Mouse (Mus musculus) common myeloid progenitor, adult 5-6 weeks (primary cell): ENCODE data around the gene Snx12. TPM values are rescaled to one million over a fixed set of nuclear protein-coding genes. Genes with fewer than 3 reads are reported as not detected.
A peak's percentile ranks its signal among the peaks of the same experiment; 100 is the strongest.

Experiments used
- ATAC-seq: replicated peaks from 2 replicates; pipeline ENCODE4 v1.8.0; 2016; ENCODE audit warnings: low read depth, mild to moderate bottlenecking, moderate TSS enrichment, inconsistent platforms; ENCODE audit not compliant: poor library complexity, severe bottlenecking
- total RNA-seq: library from RNA; stranded (forward); fragments of 200-1000, 187-1606 nt; gene quantifications from 2 replicates; pipeline ENCODE4 v1.2.3, GENCODE M21; 2017

Snx12 gene
- total RNA-seq, 1 experiment from 2014 or later, result 32.8 TPM

- ATAC-seq, result no peak
These were observed 66.0 kb downstream of the Snx12 start for GRCm38 (mm10) chrX:101156369-101156768.

- no peak for ATAC-seq
These were observed 74.9 kb downstream of the Snx12 start for GRCm38 (mm10) chrX:101147506-101147905.

GRCm38 (mm10) chrX:101131992-101132791, 90.2 kb downstream of the Snx12 start:
- peak; percentile 75 for ATAC-seq

GRCm38 (mm10) chrX:101131001-101131400, 91.4 kb downstream of the Snx12 start:
- peak; percentile 57 for ATAC-seq

DNA sequence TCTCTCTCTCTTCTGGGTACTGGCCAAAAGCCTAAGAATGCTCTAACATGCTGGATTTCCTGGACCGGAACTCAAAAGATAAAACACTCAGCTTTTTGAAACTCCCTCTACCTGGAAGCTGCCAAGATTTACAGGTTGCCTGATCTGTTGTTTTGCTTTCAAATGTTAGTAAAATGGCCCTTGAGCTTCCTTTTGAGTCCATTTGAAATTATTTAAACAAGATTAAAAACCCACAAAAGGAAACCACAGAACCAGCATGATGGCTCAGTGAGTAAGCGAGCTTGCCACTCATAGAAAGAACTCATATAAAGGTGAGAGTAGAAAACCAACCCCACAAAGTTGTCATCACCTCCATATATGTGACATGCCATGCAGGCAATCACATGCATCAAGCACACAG, 93.8 kb downstream of the Snx12 start:
- no peak for ATAC-seq

DNA sequence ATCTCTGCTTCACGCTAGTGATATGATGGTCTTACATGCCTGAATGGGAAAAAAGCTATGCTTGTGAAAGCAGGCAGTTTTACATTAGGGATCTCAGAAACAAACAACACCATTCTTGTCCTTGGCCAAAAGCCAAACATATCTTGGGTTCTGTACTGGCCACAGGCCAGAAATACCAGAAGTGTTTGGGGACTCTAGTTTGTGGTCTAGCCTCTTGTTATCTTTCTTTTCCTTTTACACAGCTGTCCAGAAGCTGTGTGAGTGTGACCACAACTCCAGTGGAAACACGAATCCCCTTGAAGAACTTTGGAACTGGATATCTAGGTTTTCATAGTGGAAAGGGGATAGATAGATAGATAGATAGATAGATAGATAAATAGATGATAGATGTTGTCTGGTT, 95.4 kb downstream of the Snx12 start:
- peak; percentile 70 for ATAC-seq

GRCm38 (mm10) chrX:101126474-101126955, 95.8 kb downstream of the Snx12 start:
- peak; percentile 54 for ATAC-seq

DNA sequence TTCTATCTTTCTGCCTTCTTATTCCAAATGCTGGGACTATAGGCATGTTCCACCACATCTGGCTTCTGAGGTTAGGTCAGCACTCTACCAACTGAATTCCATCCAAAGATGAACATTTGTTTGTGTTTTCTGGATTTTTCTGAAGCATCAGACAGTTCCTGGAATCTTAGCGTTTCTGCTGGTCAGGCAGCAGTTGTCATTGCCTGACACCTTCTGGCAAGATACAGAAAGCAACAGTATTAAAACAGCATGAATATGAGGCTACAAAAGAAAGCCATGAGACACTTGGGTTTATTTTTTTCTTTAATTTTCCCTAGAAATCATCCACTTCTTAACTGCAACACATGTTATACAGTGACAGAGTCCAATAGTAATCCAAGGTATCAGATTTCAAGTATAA, 101.8 kb downstream of the Snx12 start:
- ATAC-seq, result no peak

- ATAC-seq, result no peak
These were observed 136.4 kb downstream of the Snx12 start, which contains the start of gene Slc7a3 for GRCm38 (mm10) chrX:101085920-101086319. Gene Slc7a3, minus strand, starts transcription at chrX:101086020.

DNA sequence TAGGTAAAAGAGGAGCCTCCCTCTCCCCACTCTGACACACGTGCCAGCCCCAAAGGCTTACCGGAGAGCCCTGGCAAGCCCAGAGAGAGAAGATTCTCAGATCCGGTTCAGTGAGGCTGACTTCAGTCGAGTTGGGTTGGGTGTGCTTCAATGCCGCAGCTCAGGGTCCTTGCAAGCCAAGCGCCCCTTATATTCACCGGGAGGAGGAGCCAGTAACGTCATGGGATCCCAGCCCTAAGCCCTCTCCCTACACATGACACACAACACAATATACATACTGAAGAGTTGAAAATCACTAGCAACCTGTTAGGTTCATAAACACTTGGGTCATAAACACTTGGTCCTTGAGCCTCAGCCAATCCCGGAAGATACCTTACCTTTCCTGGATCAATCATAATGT, 137.2 kb downstream of the Snx12 start:
- ATAC-seq, result 0 out of 2 replicates have a peak, but pooled peaks have one; percentile 8

GRCm38 (mm10) chrX:101084192-101084591, 138.2 kb downstream of the Snx12 start:
- ATAC-seq, result no peak

GRCm38 (mm10) chrX:101065245-101065644, 157.1 kb downstream of the Snx12 start:
- no peak for ATAC-seq

DNA sequence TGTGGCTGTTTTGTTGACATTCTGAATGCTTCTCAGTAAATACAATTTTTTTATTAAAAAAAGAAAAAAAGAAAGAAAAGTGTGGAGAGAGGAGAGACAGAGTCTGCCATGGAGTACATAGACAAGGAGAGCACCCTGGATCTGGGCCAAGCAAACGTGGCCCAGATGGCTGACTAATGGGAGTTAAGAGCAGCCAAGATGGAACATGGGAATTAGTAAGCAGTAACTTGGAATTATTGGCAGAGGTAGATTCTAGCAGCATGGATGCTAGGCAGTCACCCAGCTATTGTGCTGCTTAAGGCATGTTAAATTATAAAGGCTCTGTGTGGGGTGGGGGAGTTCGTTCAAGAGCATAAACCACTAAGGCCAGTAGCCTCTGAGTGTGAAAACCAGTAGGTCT, 158.9 kb downstream of the Snx12 start:
- no peak for ATAC-seq

- ATAC-seq, result no peak
These were observed 162.8 kb downstream of the Snx12 start, which contains the start of gene Tex11 for GRCm38 (mm10) chrX:101059541-101059940. Gene Tex11, minus strand, starts transcription at chrX:101059667.

Other genes starting within 250 kb of the Snx12 start
- not detected in 2 replicates for gene Tex11, start 162.9 kb downstream of the Snx12 start, total RNA-seq
- 0.09 TPM in 1 of 2 replicates, not detected in the other for gene Slc7a3, start 136.5 kb downstream of the Snx12 start, total RNA-seq
- gene Foxo4, start 32.0 kb upstream of the Snx12 start, total RNA-seq, result 12.3 and 14.0 TPM in 2 replicates
- 0.27 TPM in 1 of 2 replicates, not detected in the other for gene Gm614, start 41.4 kb upstream of the Snx12 start, total RNA-seq
- gene Il2rg, start 45.7 kb upstream of the Snx12 start, total RNA-seq, result 35.9 and 53.9 TPM in 2 replicates
- gene Gm20489, start 46.5 kb upstream of the Snx12 start, total RNA-seq, result not detected in 2 replicates
- gene Med12, start 51.5 kb upstream of the Snx12 start, total RNA-seq, result 23.6 and 37.1 TPM in 2 replicates
- gene Nlgn3, start 76.6 kb upstream of the Snx12 start, total RNA-seq, result not detected in 2 replicates
- gene Gjb1, start 153.8 kb upstream of the Snx12 start, total RNA-seq, result not detected in 2 replicates
- gene Zmym3, start 198.3 kb upstream of the Snx12 start, total RNA-seq, result 45.9 and 53.1 TPM in 2 replicates
- gene Nono, start 206.8 kb upstream of the Snx12 start, total RNA-seq, result 497 and 559 TPM in 2 replicates
- 0.58 and 0.87 TPM in 2 replicates for gene Itgb1bp2, start 226.5 kb upstream of the Snx12 start, total RNA-seq